Mouse (Mus musculus): ENCODE measurements around the gene Ucn2.

The Ucn2 gene

GRCm38 (mm10) chr9:108992085-108992469 lies 6.3 kb downstream of the Ucn2 start:
- no peak for DNase-seq (ENCODE audit: inconsistent ontology term)

- DNase-seq (ENCODE audit: inconsistent ontology term): no peak
These were observed 7.0 kb downstream of the Ucn2 start for GRCm38 (mm10) chr9:108992620-108993361.

GRCm38 (mm10) chr9:108996411-108996810 lies 10.6 kb downstream of the Ucn2 start:
- DNase-seq (ENCODE audit: inconsistent ontology term): no peak

GRCm38 (mm10) chr9:108998287-108999166 lies 12.7 kb downstream of the Ucn2 start:
- DNase-seq (ENCODE audit: inconsistent ontology term): no peak

GRCm38 (mm10) chr9:108999167-108999526 lies 13.3 kb downstream of the Ucn2 start:
- DNase-seq (ENCODE audit: inconsistent ontology term): peak; percentile 35

- DNase-seq (ENCODE audit: inconsistent ontology term): peak; percentile 83
These were observed 14.9 kb downstream of the Ucn2 start for GRCm38 (mm10) chr9:109000726-109001125.

- DNase-seq (ENCODE audit: inconsistent ontology term): no peak
These were observed 17.4 kb downstream of the Ucn2 start for GRCm38 (mm10) chr9:109003201-109003600.

GRCm38 (mm10) chr9:109007025-109007780 lies 21.4 kb downstream of the Ucn2 start:
- DNase-seq (ENCODE audit: inconsistent ontology term): no peak

GRCm38 (mm10) chr9:109008081-109008480 lies 22.3 kb downstream of the Ucn2 start:
- DNase-seq (ENCODE audit: inconsistent ontology term): no peak

- DNase-seq (ENCODE audit: inconsistent ontology term): no peak
These were observed 23.3 kb downstream of the Ucn2 start for GRCm38 (mm10) chr9:109008994-109009635.

- DNase-seq (ENCODE audit: inconsistent ontology term): no peak
These were observed 24.0 kb downstream of the Ucn2 start for GRCm38 (mm10) chr9:109009636-109010315.

GRCm38 (mm10) chr9:109010316-109010690 lies 24.5 kb downstream of the Ucn2 start:
- no peak for DNase-seq (ENCODE audit: inconsistent ontology term)

GRCm38 (mm10) chr9:109015397-109015796 lies 29.6 kb downstream of the Ucn2 start:
- DNase-seq (ENCODE audit: inconsistent ontology term): no peak

GRCm38 (mm10) chr9:109016973-109017604 lies 31.3 kb downstream of the Ucn2 start:
- DNase-seq (ENCODE audit: inconsistent ontology term): no peak

- no peak for DNase-seq (ENCODE audit: inconsistent ontology term)
These were observed 35.6 kb downstream of the Ucn2 start for GRCm38 (mm10) chr9:109021428-109021827.

- DNase-seq (ENCODE audit: inconsistent ontology term): no peak
These were observed 37.3 kb downstream of the Ucn2 start for GRCm38 (mm10) chr9:109022866-109023685.

- DNase-seq (ENCODE audit: inconsistent ontology term): peak; percentile 37
These were observed 41.7 kb downstream of the Ucn2 start for GRCm38 (mm10) chr9:109027521-109027920.

GRCm38 (mm10) chr9:109028421-109028820 lies 42.6 kb downstream of the Ucn2 start:
- no peak for DNase-seq (ENCODE audit: inconsistent ontology term)

GRCm38 (mm10) chr9:109028919-109029318 lies 43.1 kb downstream of the Ucn2 start:
- no peak for DNase-seq (ENCODE audit: inconsistent ontology term)

- no peak for DNase-seq (ENCODE audit: inconsistent ontology term)
These were observed 44.5 kb downstream of the Ucn2 start for GRCm38 (mm10) chr9:109030312-109030711.
